Mouse (Mus musculus): ENCODE data around the gene Man2a1.
"Not testable (repeated sequence)": the region's sequence is repeated elsewhere in the genome, so short reads cannot be mapped to it uniquely, and the experiment has no call there.

Gene Man2a1

DNA sequence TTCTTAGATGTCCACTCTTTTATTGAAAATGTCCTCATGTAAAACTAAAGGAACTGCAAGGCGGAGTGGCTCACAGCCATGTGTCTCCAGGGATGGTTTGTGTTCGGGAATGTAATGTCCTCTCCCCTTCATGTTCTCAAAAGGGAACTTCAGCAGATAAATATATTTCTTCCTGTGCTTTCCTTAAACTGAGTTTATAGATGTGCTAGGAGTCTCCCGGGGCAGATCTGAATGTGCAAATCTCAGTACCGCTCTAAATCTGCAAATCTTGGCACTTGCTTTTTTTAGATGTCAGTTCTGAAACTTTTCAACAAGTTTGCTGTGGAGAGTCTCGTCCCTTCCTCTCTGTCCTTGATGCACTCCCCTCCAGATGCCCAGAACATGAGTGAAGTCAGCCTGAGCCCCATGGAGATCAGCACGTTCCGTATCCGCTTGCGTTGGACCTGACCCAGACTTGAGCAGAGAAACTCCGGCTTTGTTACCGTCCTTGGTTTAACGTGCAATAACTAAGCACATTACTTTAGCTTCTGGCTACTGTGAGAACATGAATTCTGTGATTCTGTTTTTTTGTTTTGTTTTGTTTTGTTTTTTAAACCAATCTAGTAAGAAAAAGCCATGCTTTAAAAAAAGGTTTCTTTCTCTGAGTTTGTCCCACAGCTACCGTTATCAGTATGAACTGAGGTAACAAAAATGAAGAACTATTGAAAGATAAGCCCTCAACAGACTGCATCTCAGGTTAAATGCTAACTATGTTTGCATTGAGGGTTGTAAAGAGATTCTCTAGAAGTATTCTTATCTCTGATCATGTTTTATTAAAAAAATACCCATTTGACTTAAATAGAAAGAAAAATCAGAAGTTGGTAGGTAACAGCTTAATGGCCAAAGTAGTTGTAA lies 151.8 kb downstream of the Man2a1 start:
- intact Hi-C loops (cut with DNase I): no loop called here

DNA sequence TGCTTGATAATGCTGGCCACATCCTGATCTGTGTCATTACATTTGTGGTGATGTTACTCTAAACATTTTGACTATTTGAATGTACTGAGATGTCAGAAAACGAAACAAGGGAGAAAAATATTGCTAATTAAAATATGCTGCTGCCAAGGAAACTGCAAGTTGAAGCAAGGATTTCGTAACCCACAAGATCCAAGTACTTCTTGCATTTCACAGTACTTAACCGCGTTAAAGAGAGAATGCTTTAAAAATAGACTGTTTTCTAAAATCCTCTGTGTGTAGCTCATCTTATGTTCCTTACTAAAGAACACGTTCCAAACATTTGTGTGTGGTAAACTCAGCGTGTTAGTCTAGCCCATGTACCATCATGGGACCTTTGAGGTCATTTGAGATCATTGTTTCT lies 153.0 kb downstream of the Man2a1 start:
- intact Hi-C loops (cut with DNase I): no loop called here

DNA sequence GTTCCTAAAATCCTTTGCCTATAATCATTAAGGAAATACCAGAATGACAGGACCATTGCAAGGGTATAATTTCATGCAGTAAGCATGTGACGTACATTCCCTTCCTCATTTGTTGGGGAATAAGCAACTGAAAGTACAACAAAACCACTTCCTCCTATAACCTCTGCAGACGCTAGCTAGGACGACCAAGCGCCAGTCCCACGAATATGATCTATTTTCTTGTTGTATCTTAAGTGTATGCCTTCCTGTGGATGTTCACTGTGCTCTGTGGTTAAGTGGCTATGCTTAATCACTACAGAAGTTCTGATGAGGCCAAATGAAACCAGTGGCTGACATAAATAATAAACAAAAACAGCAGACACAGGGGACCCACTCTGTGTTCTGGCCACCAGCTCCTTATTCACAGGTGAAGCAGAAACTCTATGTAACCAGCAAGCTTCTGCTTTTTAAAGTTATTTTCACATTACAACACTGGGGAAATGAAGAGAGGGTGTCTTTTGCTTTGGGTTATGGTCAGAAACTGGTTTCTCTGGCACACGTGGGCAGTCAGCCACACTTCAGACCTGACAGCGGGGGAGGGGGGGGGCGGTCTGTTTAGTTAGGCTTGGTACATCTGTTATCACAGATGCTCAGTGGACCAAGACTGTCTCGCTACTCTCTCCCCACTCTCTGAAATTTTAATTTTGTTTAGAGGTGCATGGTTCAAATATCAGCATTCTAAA lies 153.8 kb downstream of the Man2a1 start:
- intact Hi-C loops (cut with DNase I): no loop called here

DNA sequence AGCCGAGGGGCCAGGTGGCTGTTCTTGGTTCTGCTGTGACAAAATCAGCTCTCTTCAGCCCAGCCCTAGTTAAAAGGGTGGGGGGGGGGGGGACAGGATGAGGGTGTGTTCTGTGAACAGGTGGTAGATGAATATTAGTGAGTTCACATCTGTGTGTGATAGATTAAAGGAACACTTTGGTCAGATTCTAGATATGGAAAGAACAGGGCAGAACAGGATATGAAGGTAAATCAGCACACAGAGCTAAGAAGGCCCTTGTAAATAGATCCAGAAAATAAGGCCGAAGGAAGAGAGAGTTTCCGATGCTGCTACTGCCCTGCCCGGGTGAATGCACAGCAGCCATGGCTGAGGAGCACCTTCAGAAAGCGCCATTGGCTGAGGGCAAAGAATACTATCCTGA lies 154.7 kb downstream of the Man2a1 start:
- intact Hi-C loops (cut with DNase I): no loop called here

- intact Hi-C loops (cut with DNase I): not testable (repeated sequence)
Measured at GRCm38 (mm10) chr17:64762651-64763050, 162.1 kb downstream of the Man2a1 start.

DNA sequence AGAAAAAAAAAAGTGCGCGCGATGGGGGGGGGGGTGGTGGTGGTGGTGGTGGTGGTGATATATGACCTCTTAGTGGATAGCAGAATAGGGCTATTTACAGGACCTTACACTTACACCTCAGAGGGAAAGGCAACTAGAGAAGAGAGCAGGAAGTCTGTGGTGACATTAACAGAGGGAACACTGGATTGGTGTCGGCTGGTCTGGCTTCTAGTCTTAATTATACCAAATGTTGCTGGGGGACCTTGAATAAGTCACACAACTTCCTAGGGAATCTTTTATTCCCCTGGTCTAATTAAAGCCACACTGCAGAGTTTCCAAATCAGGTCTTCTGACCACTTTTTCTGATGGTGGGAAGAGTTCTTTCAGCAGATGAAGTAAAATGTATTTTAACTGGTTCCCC lies 163.0 kb downstream of the Man2a1 start:
- intact Hi-C loops (cut with DNase I): no loop called here

DNA sequence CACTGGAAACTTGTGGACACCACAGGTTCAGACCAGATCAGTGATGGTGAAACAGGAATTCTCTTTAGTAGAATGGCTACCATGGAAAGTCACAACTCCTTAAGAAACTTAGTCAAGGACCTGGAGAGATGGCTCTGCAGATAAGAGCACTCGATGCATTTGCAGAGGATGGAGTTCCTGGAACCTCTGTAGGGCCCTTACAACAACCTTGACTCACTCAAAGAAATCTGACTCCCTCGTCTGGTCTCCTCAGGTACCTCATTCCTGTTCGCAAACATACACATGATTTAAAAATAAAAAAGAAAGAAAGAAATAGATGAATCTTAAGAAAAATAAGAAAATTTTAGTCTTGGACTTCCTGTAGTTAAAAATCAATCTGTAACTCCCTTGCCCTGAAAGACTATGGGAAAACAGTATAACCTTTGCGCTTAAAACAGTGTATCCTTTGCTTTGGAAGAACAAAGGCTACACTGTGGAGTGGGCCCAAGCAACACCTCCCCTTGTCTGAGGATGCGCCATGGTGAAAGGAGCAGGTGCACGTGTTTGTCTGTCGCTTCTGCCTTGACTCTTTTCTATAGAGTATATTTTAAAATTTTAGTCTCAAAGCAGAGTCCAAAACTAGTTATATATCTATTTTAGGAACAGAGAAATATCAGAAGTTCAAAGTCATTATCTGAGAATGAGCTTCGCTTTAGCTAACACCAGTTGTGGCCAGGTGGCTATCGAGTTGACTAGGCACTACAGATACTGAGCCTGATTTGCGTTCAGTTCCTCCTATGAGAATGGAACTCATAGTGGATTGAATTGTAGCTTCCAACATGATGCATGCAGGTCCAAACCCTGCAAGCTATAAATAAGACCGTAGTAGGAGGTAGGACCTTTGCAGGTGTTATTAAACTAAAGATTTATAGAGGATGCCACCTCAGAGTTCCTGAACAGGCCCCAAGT lies 163.9 kb downstream of the Man2a1 start:
- intact Hi-C loops (cut with DNase I): no loop called here

GRCm38 (mm10) chr17:64765286-64765685 lies 164.8 kb downstream of the Man2a1 start:
- intact Hi-C loops (cut with DNase I): no loop called here

GRCm38 (mm10) chr17:64766507-64766906 lies 166.0 kb downstream of the Man2a1 start:
- intact Hi-C loops (cut with DNase I): no loop called here

DNA sequence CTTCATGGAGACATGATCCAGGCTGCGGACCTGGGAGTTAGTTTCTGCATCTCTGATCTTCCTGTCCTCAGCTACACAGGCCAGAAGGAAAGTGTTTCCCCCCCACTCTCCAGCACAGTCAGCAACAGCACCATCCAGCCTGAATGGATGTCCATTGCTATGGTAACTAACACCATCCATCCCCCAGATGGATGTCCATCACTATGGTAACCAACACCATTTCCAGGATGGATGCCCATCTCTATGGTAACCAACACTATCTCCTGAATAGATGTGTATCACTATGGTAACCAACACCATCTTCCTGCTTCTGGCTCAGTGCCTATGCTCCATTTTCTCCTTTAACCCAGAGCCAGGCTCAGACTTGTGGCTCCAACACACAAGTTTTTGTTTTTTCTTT lies 169.7 kb downstream of the Man2a1 start:
- intact Hi-C loops (cut with DNase I): no loop called here

DNA sequence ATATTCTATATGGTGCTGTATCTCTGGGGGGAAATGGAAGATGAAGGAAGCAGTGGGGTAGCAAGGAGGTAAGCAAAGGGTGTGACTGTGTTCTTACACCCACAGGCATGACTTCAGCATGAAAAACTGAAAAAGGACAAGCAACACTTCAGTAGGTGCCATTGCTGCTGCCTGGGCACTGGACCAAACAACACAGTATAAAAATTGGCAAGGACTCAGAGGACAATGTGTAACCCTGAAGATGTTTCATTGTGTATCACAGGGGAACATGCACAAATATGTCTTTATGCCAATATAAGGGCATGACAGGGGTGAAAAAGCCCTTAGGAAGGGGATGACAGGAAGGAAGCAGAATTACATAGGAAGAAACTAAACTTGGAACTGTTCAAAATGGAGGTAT lies 172.1 kb downstream of the Man2a1 start:
- intact Hi-C loops (cut with DNase I): no loop called here

GRCm38 (mm10) chr17:64774218-64774617 lies 173.7 kb downstream of the Man2a1 start:
- intact Hi-C loops (cut with DNase I): no loop called here

DNA sequence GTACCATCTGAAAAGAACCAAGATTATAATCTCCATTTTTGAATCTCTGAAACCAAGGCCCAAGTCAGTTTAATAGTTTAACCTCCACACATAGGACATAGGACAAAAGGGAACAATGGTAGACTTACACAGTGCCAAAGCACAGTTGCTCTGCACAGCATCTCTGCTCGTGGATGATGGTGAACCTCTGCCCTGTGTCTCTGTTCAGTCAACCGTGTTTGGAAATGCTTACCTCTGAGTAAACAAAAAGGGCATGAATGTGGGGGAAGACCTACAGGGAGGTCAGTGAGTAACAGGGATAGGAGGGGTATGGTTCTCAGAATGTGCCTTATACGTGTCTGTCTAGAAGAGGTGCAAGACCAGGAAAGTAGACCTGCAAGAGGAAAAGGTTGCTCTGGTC lies 177.8 kb downstream of the Man2a1 start:
- intact Hi-C loops (cut with DNase I): no loop called here

DNA sequence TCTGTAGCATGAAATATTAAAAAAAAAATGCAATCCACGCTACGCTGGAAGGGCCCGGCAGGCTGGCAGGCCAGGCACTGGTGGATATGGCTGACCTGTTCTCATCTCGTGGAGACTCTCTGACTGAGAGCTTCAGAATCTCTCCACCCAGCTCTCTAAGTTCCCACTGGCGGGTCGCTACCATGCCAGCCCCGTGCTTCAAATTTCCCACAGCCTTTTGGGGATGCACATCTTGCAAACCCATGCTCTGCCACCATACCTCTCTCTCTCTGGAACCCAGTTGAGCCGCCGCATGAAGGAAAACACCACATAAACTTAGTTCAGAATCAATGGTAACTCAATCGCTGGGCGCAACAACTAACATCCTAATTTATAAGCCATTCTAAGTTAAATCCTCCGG lies 178.2 kb downstream of the Man2a1 start:
- intact Hi-C loops (cut with DNase I): no loop called here

DNA sequence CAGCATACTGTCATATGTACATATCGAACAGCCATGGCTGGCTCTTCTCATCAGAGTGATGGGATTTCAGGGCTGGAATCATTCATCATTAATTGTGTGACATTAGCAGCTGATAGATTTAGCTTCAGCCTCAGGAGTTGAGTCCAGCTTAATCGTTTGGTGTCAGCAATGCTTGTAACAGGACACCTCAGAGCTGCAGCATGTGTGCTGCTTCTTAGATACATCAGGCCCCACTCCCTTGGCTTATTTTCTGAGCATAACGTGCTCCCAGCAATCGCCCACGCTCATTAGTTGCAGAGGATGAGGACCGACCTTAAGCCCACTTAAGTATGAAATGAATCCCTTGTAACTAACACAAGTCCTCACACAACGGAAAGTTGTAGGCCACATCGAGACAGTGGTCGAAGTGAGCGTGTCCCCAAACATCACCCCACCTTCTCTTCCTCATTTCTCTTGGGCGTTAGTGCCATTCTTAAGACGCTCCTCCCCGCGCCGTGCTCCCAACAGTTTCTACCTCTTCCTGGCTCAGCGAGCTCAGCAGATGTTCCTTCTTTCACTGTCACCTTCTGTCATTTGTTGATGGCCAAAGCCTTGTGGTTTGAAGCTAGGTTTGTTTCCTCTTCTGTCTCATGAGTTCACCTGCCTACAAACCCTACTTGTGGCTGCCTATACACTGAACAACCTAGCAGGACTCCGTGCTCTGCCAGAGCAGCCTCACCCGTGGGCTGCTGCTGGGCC lies 180.4 kb downstream of the Man2a1 start:
- intact Hi-C loops (cut with DNase I): no loop called here

GRCm38 (mm10) chr17:64782307-64782706 lies 181.8 kb downstream of the Man2a1 start:
- intact Hi-C loops (cut with DNase I): no loop called here

- intact Hi-C loops (cut with DNase I): no loop called here
Measured at GRCm38 (mm10) chr17:64785961-64786360, 185.4 kb downstream of the Man2a1 start.

GRCm38 (mm10) chr17:64788301-64788700 lies 187.8 kb downstream of the Man2a1 start:
- intact Hi-C loops (cut with DNase I): no loop called here

GRCm38 (mm10) chr17:64789175-64789574 lies 188.6 kb downstream of the Man2a1 start:
- intact Hi-C loops (cut with DNase I): no loop called here

- intact Hi-C loops (cut with DNase I): no loop called here
Measured at GRCm38 (mm10) chr17:64792076-64792475, 191.5 kb downstream of the Man2a1 start.

- intact Hi-C loops (cut with DNase I): no loop called here
Measured at GRCm38 (mm10) chr17:64792623-64793022, 192.1 kb downstream of the Man2a1 start.
